Mouse (Mus musculus) heart, embryonic 15.5 days (tissue): ENCODE measurements at regions not wholly inside any gene's neighbourhood (a gene's known extent, or its start where the extent isn't known, plus 50 kb on each side); places are given as distances from the start of the nearest gene placed in this dataset.
"Not testable (repeated sequence)": the region's sequence is repeated elsewhere in the genome, so short reads cannot be mapped to it uniquely, and the experiment has no call there.

Experiments used
- ATAC-seq: fragments of 200-750 bp; cut with Nextera tagmentation; replicated peaks from 2 replicates; pipeline ENCODE4 v1.8.0; 2017; ENCODE audit warnings: low read depth, moderate TSS enrichment; ENCODE audit not compliant: insufficient number of reproducible peaks, insufficient read depth, low FRiP score
- H3K27ac ChIP-seq: fragments of 300-500 bp; sonication (generic); 2 replicates; pipeline ENCODE4 v1.5.1; 2015; ENCODE audit warnings: mild to moderate bottlenecking, inconsistent platforms
- H3K27me3 ChIP-seq: fragments of 300-500 bp; sonication (generic); 2 replicates; pipeline ENCODE4 v1.6.1; 2015; ENCODE audit warnings: inconsistent platforms
- H3K36me3 ChIP-seq: fragments of 300-500 bp; sonication (generic); 2 replicates; pipeline ENCODE4 v1.6.1; 2015; ENCODE audit warnings: mild to moderate bottlenecking, inconsistent platforms
- H3K4me1 ChIP-seq: fragments of 300-500 bp; sonication (generic); replicated peaks from 2 replicates; pipeline ENCODE4 v1.6.1; 2015; ENCODE audit warnings: inconsistent platforms
- H3K4me2 ChIP-seq: fragments of 300-500 bp; sonication (generic); 2 replicates; pipeline ENCODE4 v1.6.1; 2015; ENCODE audit warnings: inconsistent platforms, mild to moderate bottlenecking, moderate library complexity
- H3K4me3 ChIP-seq: fragments of 300-500 bp; sonication (generic); 2 replicates; pipeline ENCODE4 v1.5.1; 2015; ENCODE audit warnings: mild to moderate bottlenecking, inconsistent platforms
- H3K9ac ChIP-seq: fragments of 300-500 bp; sonication (generic); 2 replicates; pipeline ENCODE4 v1.6.1; 2015; ENCODE audit warnings: mild to moderate bottlenecking, inconsistent platforms
- H3K9me3 ChIP-seq: fragments of 300-500 bp; sonication (generic); replicated peaks from 2 replicates; pipeline ENCODE4 v1.6.1; 2016; ENCODE audit warnings: inconsistent platforms
- WGBS: fragments of 180-500 bp; shearing (Covaris S2); methylation state at CpG from one replicate; pipeline ENCODE4 v1.1.7; 2015; ENCODE audit warnings: mixed read lengths; 5-methylcytosine and 5-hydroxymethylcytosine counted together

DNA sequence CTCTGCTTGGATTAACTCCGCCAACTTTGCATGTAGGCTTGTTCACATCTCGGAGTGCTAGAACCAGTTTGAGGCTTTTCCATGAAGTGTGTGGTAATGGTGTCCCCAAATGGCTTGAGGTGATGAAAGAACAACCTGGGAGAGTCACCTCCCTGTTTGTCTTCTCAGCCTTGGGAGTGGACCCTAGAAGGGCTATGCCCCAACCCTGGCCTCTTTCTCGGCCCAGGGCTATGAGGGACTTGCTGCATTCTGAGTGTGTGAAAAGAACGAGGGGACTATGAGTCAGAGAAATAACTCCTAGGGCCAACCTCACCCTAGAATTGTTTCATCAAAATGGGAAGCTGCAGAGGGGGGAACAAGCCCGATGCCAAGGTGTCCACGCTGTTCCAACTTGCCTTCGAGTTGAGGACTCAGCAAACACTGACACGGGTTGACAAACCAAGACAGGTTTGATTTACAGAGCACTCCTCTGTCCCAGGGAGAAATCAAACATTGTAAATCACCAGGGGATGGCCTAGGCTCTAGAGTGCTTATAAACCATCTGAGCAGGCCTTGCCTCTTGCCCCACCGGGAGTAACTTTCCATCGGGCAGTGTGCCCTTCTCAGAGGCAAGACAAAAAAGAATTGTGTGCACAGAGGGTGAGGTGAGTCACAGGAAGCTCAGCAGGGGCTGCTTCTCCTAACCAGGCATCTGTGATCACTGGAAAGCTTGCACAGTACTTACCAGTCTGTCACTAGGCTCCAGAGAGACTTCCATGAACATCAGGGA is 186.3 kb upstream of the Tmem45b start:
- 80% methylated on average over 10 of the region's 10 CpGs for WGBS
- Histone ChIP-seq H3K4me2 (no peak overlapping the region), H3K27me3 (no peaks in the 10 kb centered on the region), H3K4me3 (no peak overlapping the region), H3K4me1 (no peaks in the 10 kb centered on the region), H3K27ac (no peak overlapping the region), H3K9ac (no peak overlapping the region), H3K9me3 (no peaks in the 10 kb centered on the region), H3K36me3 (no peaks in the 10 kb centered on the region)
- ATAC-seq: no peak

DNA sequence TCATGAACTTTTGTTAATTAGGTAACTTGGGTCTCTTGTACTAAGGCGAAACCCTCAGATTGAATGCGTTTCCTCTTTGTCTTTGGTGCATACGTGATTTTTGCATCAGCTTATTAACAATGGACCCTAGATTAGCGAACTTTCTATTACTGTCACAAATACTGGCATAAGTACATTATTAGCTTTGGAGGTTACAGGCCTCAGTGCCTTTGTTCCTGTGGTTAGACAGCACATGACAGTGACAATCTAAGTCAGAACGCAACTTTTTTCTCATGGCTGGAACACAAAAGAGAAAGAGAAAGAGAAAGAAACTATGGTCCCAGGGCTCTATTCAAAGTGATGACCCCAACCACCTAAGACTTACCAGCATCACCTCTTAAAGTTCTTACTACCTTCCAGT is 184.8 kb upstream of the Tmem45b start:
- no peaks in the 10 kb centered on the region for H3K4me1 ChIP-seq
- no peak overlapping the region for H3K4me2 ChIP-seq
- no peak overlapping the region for H3K9ac ChIP-seq
- H3K27me3 ChIP-seq: no peaks in the 10 kb centered on the region
- H3K27ac ChIP-seq: no peak overlapping the region
- H3K36me3 ChIP-seq: no peaks in the 10 kb centered on the region
- no peak overlapping the region for H3K4me3 ChIP-seq
- WGBS: 88% methylated on average over 5 of the region's 5 CpGs
- no peak for ATAC-seq
- no peaks in the 10 kb centered on the region for H3K9me3 ChIP-seq

DNA sequence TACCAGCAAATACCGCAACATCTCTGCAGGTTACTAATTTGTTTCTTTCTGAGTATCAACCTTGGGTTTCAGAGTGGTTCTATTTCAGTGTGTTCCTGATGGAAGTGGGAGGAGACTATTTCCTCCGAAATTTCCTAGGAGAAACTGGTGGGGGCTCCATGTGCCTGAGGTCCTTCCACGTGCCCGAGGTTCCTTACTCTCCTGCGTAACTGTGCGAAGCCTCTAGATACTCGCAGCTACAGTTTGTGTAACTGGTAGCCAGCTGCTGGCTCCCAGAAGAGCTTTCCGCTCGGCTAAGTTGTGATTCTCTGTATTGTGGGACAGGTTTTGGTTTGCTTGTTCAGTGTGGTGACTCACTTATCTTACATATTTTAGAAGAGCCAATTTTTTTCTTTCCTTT is 184.3 kb upstream of the Tmem45b start:
- 78% methylated on average over 9 of the region's 9 CpGs for WGBS
- Histone ChIP-seq H3K4me3 (no peak overlapping the region), H3K4me1 (no peaks in the 10 kb centered on the region), H3K9ac (no peak overlapping the region), H3K9me3 (no peaks in the 10 kb centered on the region), H3K27ac (no peak overlapping the region), H3K4me2 (no peak overlapping the region), H3K36me3 (no peaks in the 10 kb centered on the region), H3K27me3 (no peaks in the 10 kb centered on the region)
- no peak for ATAC-seq

DNA sequence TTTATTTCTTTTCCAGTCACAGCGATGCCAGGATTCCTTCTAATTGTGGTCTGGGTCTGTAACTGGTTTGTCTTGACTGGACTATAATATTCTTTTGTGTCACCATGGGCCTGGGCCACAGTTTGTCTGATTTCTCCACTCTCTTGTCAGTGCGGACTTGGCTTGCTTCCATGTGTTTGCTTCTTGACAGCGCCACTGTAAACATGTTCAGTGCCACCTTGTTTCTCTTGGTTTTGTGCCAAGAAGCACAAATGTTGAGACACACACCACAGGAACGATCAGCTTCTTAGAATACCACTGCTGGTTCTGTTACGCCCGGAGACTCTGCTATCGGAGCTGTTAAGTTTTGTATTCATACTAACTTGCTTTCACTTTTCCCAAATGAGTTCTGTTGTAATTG is 180.9 kb upstream of the Tmem45b start:
- H3K36me3 ChIP-seq: no peaks in the 10 kb centered on the region
- H3K4me3 ChIP-seq: no peak overlapping the region
- H3K27me3 ChIP-seq: no peaks in the 10 kb centered on the region
- no peak overlapping the region for H3K9ac ChIP-seq
- ATAC-seq: no peak
- no peak overlapping the region for H3K4me2 ChIP-seq
- WGBS: 69% methylated on average over 7 of the region's 7 CpGs
- H3K9me3 ChIP-seq: no peaks in the 10 kb centered on the region
- H3K27ac ChIP-seq: no peak overlapping the region
- no peaks in the 10 kb centered on the region for H3K4me1 ChIP-seq

DNA sequence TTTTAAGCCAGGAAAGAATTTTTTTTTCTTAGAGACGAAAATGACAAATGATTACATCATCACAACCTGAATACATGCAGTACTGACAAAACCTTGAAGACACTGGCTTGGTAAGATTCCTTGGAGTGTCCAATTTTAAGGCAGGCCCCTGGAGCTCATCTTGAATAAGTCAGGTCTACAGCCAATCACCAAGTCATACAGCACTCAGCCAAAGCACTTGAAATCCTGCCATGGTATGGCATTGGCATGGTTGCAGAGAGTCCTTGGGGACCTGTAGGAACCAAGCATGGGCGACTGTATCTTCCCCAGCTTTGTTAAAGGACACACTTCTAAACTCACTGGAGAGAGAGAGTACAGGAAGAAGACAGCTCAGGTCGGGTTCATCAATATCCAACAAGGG is 179.8 kb upstream of the Tmem45b start:
- ATAC-seq: no peak
- Histone ChIP-seq H3K9ac (no peak overlapping the region), H3K27me3 (no peaks in the 10 kb centered on the region), H3K4me3 (no peak overlapping the region), H3K4me1 (no peaks in the 10 kb centered on the region), H3K9me3 (no peaks in the 10 kb centered on the region), H3K27ac (no peak overlapping the region), H3K36me3 (no peaks in the 10 kb centered on the region), H3K4me2 (no peak overlapping the region)
- WGBS: 77% methylated on average over 3 of the region's 3 CpGs

DNA sequence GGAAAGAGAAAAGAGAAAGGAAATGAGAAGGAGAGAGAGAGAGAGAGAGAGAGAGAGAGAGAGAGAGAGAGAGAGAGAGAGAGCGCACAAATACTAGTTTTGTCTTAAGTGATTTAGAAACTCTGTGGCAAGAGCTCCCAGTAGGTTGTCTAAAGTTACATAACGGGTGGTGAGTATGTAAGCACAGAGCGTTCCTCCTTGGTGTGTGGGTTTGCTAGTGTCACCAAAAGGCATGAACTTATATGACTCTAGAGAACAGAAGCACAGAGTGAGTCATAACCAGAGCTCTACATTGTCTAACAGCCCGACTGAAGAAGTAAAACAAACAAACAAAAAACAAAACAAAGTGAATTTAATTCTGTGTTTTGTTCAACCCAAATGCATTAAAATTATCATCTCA is 177.9 kb upstream of the Tmem45b start:
- Histone ChIP-seq H3K4me1 (no peaks in the 10 kb centered on the region), H3K4me3 (no peak overlapping the region), H3K36me3 (no peaks in the 10 kb centered on the region), H3K4me2 (no peak overlapping the region), H3K27me3 (no peaks in the 10 kb centered on the region), H3K27ac (no peak overlapping the region), H3K9ac (no peak overlapping the region), H3K9me3 (no peaks in the 10 kb centered on the region)
- 73% methylated on average over 4 of the region's 4 CpGs for WGBS
- no peak for ATAC-seq

DNA sequence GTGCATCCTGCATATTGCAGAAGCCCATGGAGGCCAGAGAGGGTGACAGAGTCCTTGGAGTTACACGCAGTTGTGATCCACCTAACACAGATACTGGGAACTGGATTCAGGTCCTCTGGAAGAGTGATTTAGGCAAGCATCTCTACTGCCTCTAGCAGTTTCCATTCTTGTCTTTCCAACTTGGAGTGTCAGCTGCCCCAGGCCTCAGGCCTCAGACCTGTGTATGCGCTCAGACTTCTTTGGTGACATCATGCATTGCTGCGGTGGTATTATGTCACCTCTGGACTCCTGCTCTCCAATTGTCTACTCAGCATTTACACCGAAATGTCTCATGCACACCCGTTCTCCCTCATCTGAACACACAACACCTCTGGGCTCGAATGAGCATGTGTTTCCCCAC is 164.0 kb upstream of the Tmem45b start:
- 79% methylated on average over 6 of the region's 6 CpGs for WGBS
- no peaks in the 10 kb centered on the region for H3K9me3 ChIP-seq
- no peaks in the 10 kb centered on the region for H3K27me3 ChIP-seq
- no peak overlapping the region for H3K27ac ChIP-seq
- no peaks in the 10 kb centered on the region for H3K4me1 ChIP-seq
- H3K9ac ChIP-seq: no peak overlapping the region
- ATAC-seq: no peak
- H3K4me3 ChIP-seq: no peak overlapping the region
- H3K36me3 ChIP-seq: no peaks in the 10 kb centered on the region
- no peak overlapping the region for H3K4me2 ChIP-seq

DNA sequence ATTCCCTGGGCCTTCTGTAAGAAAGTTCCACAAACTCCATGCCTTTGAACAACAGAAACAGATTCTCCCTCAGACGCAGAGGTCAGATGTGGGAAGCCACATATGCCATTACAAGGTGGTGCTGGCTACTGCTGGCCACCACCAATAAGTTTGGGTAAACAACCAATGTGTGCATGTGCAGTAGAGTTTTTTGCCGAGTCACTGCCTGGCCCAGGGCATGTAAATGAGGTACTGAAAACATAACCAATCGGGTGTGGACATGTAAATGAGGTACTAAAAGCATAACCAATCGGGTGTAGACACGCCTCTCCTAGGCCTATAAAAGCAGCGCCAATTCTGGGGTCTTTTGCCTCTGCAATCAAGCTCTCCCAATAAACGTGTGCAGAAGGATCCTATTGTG is 157.3 kb upstream of the Tmem45b start:
- not testable (repeated sequence) for H3K27me3 ChIP-seq

DNA sequence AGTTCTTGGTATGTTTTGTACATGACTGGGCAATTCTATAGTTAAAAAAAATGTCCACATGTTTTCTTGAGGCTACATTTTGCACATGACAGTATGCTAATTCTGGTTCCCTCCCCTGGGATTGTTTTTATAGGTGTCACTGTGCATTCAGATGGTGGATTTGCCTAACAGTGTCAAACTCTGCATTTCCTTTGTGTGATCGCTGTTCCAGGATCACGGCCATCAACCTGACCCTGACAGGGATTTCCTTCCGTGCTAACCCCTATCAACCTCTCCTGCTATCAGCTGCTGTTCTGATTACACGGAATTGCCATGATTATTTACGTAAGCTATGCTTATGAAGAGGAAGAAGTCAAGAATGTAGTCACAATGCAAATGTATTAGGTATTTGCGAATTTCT is 155.1 kb upstream of the Tmem45b start:
- no peaks in the 10 kb centered on the region for H3K36me3 ChIP-seq
- no peak overlapping the region for H3K4me3 ChIP-seq
- WGBS: 37% methylated on average over 6 of the region's 6 CpGs
- ATAC-seq: no peak
- H3K4me2 ChIP-seq: no peak overlapping the region
- no peak overlapping the region for H3K9ac ChIP-seq
- no peaks in the 10 kb centered on the region for H3K4me1 ChIP-seq
- H3K27me3 ChIP-seq: no peaks in the 10 kb centered on the region
- no peaks in the 10 kb centered on the region for H3K9me3 ChIP-seq
- H3K27ac ChIP-seq: no peak overlapping the region

More for the DNA sequence above, 157.3 kb upstream of the Tmem45b start:
- H3K4me2 ChIP-seq, H3K4me1 ChIP-seq, H3K9me3 ChIP-seq, H3K36me3 ChIP-seq, ATAC-seq, H3K4me3 ChIP-seq, H3K27ac ChIP-seq, H3K9ac ChIP-seq: not testable (repeated sequence)
- 91% methylated on average over 7 of the region's 7 CpGs for WGBS

DNA sequence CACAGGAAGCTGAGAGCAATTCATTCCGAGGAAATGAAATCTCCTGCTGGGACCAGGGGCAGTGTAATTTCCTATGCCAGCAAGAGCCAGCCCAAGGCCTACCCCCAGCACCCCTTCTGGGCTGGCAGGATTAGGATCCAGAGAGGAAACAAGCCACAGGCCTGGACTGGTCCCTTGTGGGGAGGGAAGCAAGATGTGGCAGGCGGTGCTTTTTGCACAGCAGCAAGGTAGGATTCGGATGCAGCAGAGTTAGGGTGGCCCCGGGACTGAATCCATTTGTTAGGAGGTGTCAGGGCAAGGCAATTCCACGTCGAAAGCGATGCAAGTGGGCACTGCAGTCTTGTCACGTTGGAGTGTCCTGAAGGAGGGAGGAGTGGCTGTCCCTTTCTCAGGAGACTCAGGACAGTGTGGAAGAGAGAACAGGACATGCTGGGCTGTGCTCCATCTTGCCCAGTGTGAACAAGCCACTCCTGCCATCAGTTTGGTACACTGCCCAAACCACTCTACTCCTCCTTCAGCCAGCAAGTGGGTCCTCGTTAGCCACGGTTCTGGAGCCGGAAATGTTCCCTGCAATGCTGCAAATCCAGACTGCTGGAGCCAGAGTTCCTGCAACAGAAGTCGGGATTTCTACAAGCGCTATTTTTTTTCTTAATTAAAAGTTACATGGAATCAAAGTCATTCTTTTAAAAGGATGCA is 150.1 kb upstream of the Tmem45b start:
- Histone ChIP-seq H3K9ac (no peak overlapping the region), H3K27ac (no peak overlapping the region), H3K4me3 (no peak overlapping the region), H3K4me1 (no peaks in the 10 kb centered on the region), H3K27me3 (no peaks in the 10 kb centered on the region), H3K36me3 (no peaks in the 10 kb centered on the region), H3K9me3 (no peaks in the 10 kb centered on the region), H3K4me2 (no peak overlapping the region)
- WGBS: 56% methylated on average over 13 of the region's 13 CpGs
- no peak for ATAC-seq

DNA sequence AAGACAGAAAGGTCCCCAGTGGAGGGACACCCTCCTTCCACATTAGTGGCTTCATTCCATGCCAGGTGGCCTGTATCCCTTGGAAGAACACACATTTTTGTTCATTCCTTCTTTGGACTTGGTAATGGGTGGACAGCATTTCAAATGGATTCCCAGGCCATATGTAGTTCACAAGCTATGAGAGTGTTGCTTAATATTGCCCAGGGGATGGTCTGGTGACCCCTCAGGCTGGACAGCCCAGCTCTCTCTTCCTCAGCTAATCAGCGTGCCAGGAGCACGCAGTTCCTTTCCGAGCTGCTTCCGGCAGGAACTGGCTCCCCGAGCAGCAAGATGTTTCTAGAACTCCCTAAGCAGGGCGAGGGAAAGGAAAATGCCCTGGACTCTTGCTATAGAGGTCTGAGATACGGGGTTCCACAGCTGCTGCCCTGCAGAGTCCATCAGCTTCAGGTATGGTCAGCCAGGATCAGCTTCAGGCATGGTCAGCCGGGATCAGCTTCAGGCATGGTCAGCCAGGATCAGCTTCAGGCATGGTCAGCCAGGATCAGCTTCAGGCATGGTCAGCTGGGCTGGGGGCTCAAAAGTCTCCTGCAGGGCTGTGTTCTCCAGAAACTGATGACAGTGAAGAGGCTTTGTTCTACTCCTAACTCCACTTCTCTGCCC is 146.9 kb upstream of the Tmem45b start:
- no peaks in the 10 kb centered on the region for H3K27me3 ChIP-seq

More for the DNA sequence above, 146.9 kb upstream of the Tmem45b start:
- ATAC-seq: no peak
- no peaks in the 10 kb centered on the region for H3K36me3 ChIP-seq
- no peaks in the 10 kb centered on the region for H3K4me1 ChIP-seq
- H3K27ac ChIP-seq: no peak overlapping the region
- H3K9me3 ChIP-seq: no peaks in the 10 kb centered on the region
- no peak overlapping the region for H3K4me2 ChIP-seq
- no peak overlapping the region for H3K9ac ChIP-seq
- no peak overlapping the region for H3K4me3 ChIP-seq
- 64% methylated on average over 8 of the region's 8 CpGs for WGBS
